Mouse (Mus musculus) limb, embryonic 11.5 days (tissue): ENCODE results near the gene Mvd. TPM values are rescaled to one million over a fixed set of nuclear protein-coding genes. Genes with fewer than 3 reads are reported as not detected.

Experiments used
- ATAC-seq: fragments of 200-750 bp; cut with Nextera tagmentation; 2 replicates; pipeline ENCODE4 v1.8.0; 2017; ENCODE audit warnings: low read depth; ENCODE audit not compliant: insufficient number of reproducible peaks, low FRiP score, low TSS enrichment
- DNase-seq: peaks from one replicate; pipeline ENCODE4 v3.0.0-alpha.2; 2015; ENCODE audit warnings: low spot score
- H3K27ac ChIP-seq: fragments of 300-500 bp; sonication (generic); replicated peaks from 2 replicates; pipeline ENCODE4 v1.5.1; 2014; ENCODE audit warnings: low read depth, mild to moderate bottlenecking, low read length
- H3K27me3 ChIP-seq: fragments of 300-500 bp; sonication (generic); 2 replicates; pipeline ENCODE4 v1.6.1; 2014; ENCODE audit warnings: mild to moderate bottlenecking, low read length, mixed read lengths; ENCODE audit not compliant: control insufficient read depth, insufficient read depth
- H3K36me3 ChIP-seq: fragments of 300-500 bp; sonication (generic); 2 replicates; pipeline ENCODE4 v1.6.1; 2014; ENCODE audit warnings: mild to moderate bottlenecking, low read length, moderate library complexity, mixed read lengths; ENCODE audit not compliant: control insufficient read depth, insufficient read depth
- H3K4me1 ChIP-seq: fragments of 300-500 bp; sonication (generic); 2 replicates; pipeline ENCODE4 v1.6.1; 2014; ENCODE audit warnings: low read length, mixed read lengths; ENCODE audit not compliant: control insufficient read depth, insufficient read depth
- H3K4me2 ChIP-seq: fragments of 300-500 bp; sonication (generic); 2 replicates; pipeline ENCODE4 v1.6.1; 2014; ENCODE audit warnings: low read depth, mild to moderate bottlenecking, moderate library complexity; ENCODE audit not compliant: severe bottlenecking
- H3K4me3 ChIP-seq: fragments of 300-500 bp; sonication (generic); 2 replicates; pipeline ENCODE4 v1.5.1; 2014; ENCODE audit warnings: low read depth, low read length
- H3K9ac ChIP-seq: fragments of 300-500 bp; sonication (generic); 2 replicates; pipeline ENCODE4 v1.6.1; 2014; ENCODE audit warnings: mild to moderate bottlenecking, low read length
- H3K9me3 ChIP-seq: fragments of 300-500 bp; sonication (generic); 2 replicates; pipeline ENCODE4 v1.6.1; 2016; ENCODE audit warnings: low read length; ENCODE audit not compliant: control insufficient read depth
- whole genome bisulfite sequencing: fragments of 180-500 bp; shearing (Covaris S2); extraction: QIAGEN DNeasy Blood & Tissue Kit; methylation state at CpG from one replicate; pipeline ENCODE4 v1.1.7; 2014; 5-methylcytosine and 5-hydroxymethylcytosine counted together
- polyA plus RNA-seq: library from polyadenylated mRNA; unstranded; fragments of >200 nt; fragmentation: Nextera tagmentation; extraction: Ambion mirVana; gene quantifications from 2 replicates; pipeline ENCODE4 v1.2.1, GENCODE M21; 2014

Mvd gene
- polyA plus RNA-seq, 1 experiment from 2014 or later: 51.3 TPM

DNA sequence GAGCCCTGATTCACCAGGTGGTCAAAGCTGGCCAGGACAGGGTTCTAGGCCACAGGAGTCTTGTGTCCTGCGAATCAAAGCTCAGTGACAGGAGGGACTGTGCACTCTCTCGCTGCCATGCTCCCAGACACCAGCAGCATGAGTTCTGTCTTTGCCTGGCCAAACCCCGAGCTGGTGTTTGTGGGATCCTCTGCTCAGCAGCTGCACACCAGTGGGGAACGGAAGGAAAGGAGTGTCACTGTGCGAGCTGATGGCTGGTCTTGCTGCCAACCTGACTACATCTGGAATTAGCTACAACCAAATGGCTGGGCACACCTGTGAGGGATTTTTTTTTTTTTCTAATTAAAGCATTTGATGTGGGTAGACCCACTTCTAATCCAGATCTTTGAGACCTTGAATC is 27.5 kb upstream of the Mvd start:
- no peak for ATAC-seq
- H3K9ac ChIP-seq: no peak overlapping the region
- H3K4me3 ChIP-seq: no peak overlapping the region
- H3K36me3 ChIP-seq: peaks cover 14% of the 10 kb centered on the region
- no peaks in the 10 kb centered on the region for H3K27me3 ChIP-seq
- peaks cover 4% of the 10 kb centered on the region; the same call in 1 of the 2 replicates for H3K4me1 ChIP-seq
- H3K9me3 ChIP-seq: no peaks in the 10 kb centered on the region
- WGBS: 80% methylated on average over 5 of the region's 5 CpGs
- H3K27ac ChIP-seq: no peak overlapping the region
- no peak for DNase-seq
- no peak overlapping the region for H3K4me2 ChIP-seq

DNA sequence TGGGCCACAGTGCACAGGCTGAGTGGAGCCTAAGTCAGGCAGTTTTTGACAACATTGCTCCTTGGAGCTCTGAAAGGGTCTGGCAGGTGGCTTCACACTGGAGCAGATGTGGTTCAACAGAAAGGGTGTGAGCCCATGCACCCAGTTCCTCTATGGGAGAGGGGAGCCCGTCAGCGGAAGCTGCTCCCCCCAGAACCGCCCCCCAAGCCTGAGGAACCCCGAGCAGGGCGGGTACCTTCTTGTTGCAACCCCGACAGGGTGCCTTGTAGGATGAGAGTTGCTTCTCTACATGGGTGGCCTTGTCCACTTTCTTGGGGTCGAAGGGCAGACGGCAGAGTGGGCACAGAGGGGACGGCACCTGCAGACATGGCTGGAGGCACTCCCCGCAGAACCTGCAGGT is 26.7 kb upstream of the Mvd start:
- WGBS: 88% methylated on average over 10 of the region's 10 CpGs
- Histone ChIP-seq H3K36me3 (peaks cover 14% of the 10 kb centered on the region), H3K9me3 (no peaks in the 10 kb centered on the region), H3K4me3 (no peak overlapping the region), H3K27ac (no peak overlapping the region), H3K4me1 (peaks cover 3% of the 10 kb centered on the region; the same call in 1 of the 2 replicates), H3K4me2 (no peak overlapping the region), H3K9ac (no peak overlapping the region), H3K27me3 (no peaks in the 10 kb centered on the region)
- DNase-seq (no peak), ATAC-seq (no peak)

- Histone ChIP-seq H3K27ac (no peak overlapping the region), H3K4me2 (no peak overlapping the region), H3K36me3 (peaks cover 14% of the 10 kb centered on the region), H3K9ac (no peak overlapping the region), H3K4me1 (no peaks in the 10 kb centered on the region), H3K9me3 (no peaks in the 10 kb centered on the region), H3K4me3 (no peak overlapping the region), H3K27me3 (no peaks in the 10 kb centered on the region)
- ATAC-seq: no peak
- 77% methylated on average over 6 of the region's 6 CpGs for WGBS
- no peak for DNase-seq
These were observed 26.2 kb upstream of the Mvd start for GRCm38 (mm10) chr8:122469407-122469806.

DNA sequence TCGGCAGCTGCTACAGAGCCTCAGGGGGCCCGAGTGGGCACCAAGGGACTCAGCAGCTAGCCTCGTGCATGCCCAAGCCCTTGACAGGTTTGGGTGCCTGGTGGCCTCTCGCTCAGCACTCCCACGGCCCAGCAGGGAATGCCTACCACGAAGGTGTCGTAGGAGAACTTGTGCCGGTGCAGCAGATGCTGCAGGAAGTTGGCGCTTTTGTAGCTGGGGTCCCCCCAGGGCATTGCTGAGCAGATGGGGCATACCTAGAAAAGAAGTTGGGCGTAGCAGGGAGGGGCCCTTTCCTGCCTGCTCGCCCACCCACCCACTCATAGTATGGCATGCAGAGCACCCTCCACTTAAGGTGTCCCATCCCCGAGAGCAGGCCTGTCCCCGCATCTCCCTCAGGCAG is 24.6 kb upstream of the Mvd start:
- ATAC-seq (no peak), DNase-seq (no peak)
- Histone ChIP-seq H3K4me3 (no peak overlapping the region), H3K27ac (no peak overlapping the region), H3K4me2 (no peak overlapping the region), H3K4me1 (no peaks in the 10 kb centered on the region), H3K36me3 (peaks cover 9% of the 10 kb centered on the region), H3K9me3 (no peaks in the 10 kb centered on the region), H3K27me3 (no peaks in the 10 kb centered on the region), H3K9ac (no peak overlapping the region)
- WGBS: 81% methylated on average over 13 of the region's 13 CpGs

DNA sequence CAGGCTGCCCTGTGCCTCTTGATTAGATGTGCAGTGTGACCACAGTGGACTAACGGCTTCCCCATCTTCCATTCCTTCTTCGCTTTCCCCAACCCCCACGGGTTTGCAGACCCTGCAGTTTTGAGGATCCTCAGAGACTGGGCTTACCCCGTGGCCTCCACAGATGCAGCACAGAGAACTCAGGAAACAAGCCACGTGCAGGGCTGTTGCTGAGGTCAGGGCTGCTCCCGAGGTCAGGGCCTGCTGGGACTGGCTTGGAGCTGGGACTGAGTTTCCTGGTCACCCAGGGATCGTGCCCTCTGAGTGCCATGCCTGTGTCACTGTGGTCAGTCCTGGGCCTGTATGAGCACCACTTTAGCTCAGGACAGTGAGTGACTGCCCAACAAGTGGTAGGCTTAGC is 21.8 kb upstream of the Mvd start:
- ATAC-seq: no peak
- no peak overlapping the region for H3K4me2 ChIP-seq
- H3K4me1 ChIP-seq: peaks cover 8% of the 10 kb centered on the region
- no peak overlapping the region for H3K27ac ChIP-seq
- peaks cover 9% of the 10 kb centered on the region for H3K36me3 ChIP-seq
- H3K9ac ChIP-seq: no peak overlapping the region
- WGBS: 62% methylated on average over 7 of the region's 7 CpGs
- H3K4me3 ChIP-seq: no peak overlapping the region
- DNase-seq: no peak
- H3K9me3 ChIP-seq: no peaks in the 10 kb centered on the region
- H3K27me3 ChIP-seq: peaks cover 20% of the 10 kb centered on the region

GRCm38 (mm10) chr8:122463651-122464640 is 20.7 kb upstream of the Mvd start:
- H3K36me3 ChIP-seq: peaks cover 9% of the 10 kb centered on the region
- H3K4me2 ChIP-seq: no peak overlapping the region
- peaks cover 28% of the 10 kb centered on the region for H3K27me3 ChIP-seq
- WGBS: 60% methylated on average over 12 of the region's 12 CpGs
- peaks cover 11% of the 10 kb centered on the region for H3K4me1 ChIP-seq
- H3K4me3 ChIP-seq: no peak overlapping the region
- no peak for DNase-seq
- no peaks in the 10 kb centered on the region for H3K9me3 ChIP-seq
- no peak overlapping the region for H3K27ac ChIP-seq
- no peak overlapping the region for H3K9ac ChIP-seq
- ATAC-seq: no peak

DNA sequence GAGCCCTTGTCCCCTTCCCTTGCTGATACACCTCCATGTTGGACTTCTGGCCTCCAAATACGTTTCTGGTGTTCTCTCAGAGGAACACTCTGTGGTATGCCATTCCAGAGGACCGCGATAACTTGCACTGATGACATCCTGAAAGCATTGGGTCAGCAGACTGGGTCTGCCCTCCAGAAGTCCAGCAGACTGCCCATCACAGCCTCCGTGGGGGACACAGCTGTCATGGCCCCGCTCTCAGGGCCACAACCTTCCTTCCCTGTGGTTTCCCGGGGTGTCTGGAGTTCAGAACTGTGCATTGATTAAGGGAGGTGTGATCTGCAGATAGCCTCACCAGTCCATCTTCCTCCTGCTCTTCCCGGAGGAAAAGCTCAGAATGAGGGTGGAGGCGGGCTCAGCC is 19.3 kb upstream of the Mvd start:
- Histone ChIP-seq H3K36me3 (peaks cover 6% of the 10 kb centered on the region), H3K4me3 (no peak overlapping the region), H3K27ac (no peak overlapping the region), H3K4me2 (no peak overlapping the region), H3K27me3 (peaks cover 28% of the 10 kb centered on the region), H3K9me3 (no peaks in the 10 kb centered on the region), H3K9ac (no peak overlapping the region), H3K4me1 (peaks cover 11% of the 10 kb centered on the region)
- ATAC-seq (no peak), DNase-seq (no peak)
- WGBS: 69% methylated on average over 8 of the region's 8 CpGs

- Histone ChIP-seq H3K27ac (no peak overlapping the region), H3K4me3 (no peak overlapping the region), H3K27me3 (peaks cover 28% of the 10 kb centered on the region), H3K4me1 (peaks cover 11% of the 10 kb centered on the region), H3K4me2 (no peak overlapping the region), H3K9ac (no peak overlapping the region), H3K36me3 (peaks cover 2% of the 10 kb centered on the region), H3K9me3 (no peaks in the 10 kb centered on the region)
- DNase-seq (no peak), ATAC-seq (no peak)
- WGBS: 65% methylated on average over 11 of the region's 11 CpGs
These were observed 18.4 kb upstream of the Mvd start for GRCm38 (mm10) chr8:122461473-122462148.
